Mouse (Mus musculus) thymus, adult 2 months (tissue): ENCODE results near the gene Ctsh. TPM values are rescaled to one million over a fixed set of nuclear protein-coding genes. Genes with fewer than 3 reads are reported as not detected.
A peak's percentile ranks its signal among the peaks of the same experiment; 100 is the strongest.

Experiments
- DNase-seq: peaks from one replicate; pipeline ENCODE4 v3.0.0; 2021
- H3K27ac ChIP-seq: fragments of 200-500 bp; 2 replicates; pipeline ENCODE4 v1.5.1; 2012; ENCODE audit warnings: low read length, control low read depth; ENCODE audit not compliant: control insufficient read depth, insufficient read depth
- H3K27me3 ChIP-seq: fragments of 200-500 bp; 2 replicates; pipeline ENCODE4 v1.6.1; 2012; ENCODE audit warnings: mild to moderate bottlenecking, low read length, moderate library complexity, mixed read lengths; ENCODE audit not compliant: control insufficient read depth, insufficient read depth
- H3K36me3 ChIP-seq: fragments of 200-500 bp; 2 replicates; pipeline ENCODE4 v1.6.1; 2012; ENCODE audit warnings: mild to moderate bottlenecking, low read length, moderate library complexity; ENCODE audit not compliant: control insufficient read depth, insufficient read depth
- H3K4me1 ChIP-seq: fragments of 200-500 bp; replicated peaks from 2 replicates; pipeline ENCODE4 v1.6.1; 2012; ENCODE audit warnings: low read length; ENCODE audit not compliant: control insufficient read depth, insufficient read depth
- H3K4me3 ChIP-seq: fragments of 200-500 bp; 2 replicates; pipeline ENCODE4 v1.5.1; 2012; ENCODE audit warnings: mild to moderate bottlenecking, low read length, control low read depth, moderate library complexity; ENCODE audit not compliant: control insufficient read depth, insufficient read depth
- CTCF ChIP-seq: fragments of 200-500 bp; IDR thresholded peaks from 2 replicates; pipeline ENCODE4 v1.5.1; 2012; ENCODE audit warnings: mild to moderate bottlenecking, control low read depth, low read length, moderate library complexity, borderline replicate concordance; ENCODE audit not compliant: control insufficient read depth, poor library complexity, insufficient read depth; ENCODE audit errors: extremely low read depth
- POLR2A ChIP-seq: fragments of 200-500 bp; IDR thresholded peaks from 2 replicates; pipeline ENCODE4 v1.6.1; 2012; ENCODE audit warnings: mild to moderate bottlenecking, low read length, control low read depth, moderate library complexity; ENCODE audit not compliant: control insufficient read depth, poor library complexity, insufficient read depth; ENCODE audit errors: extremely low read depth
- WGBS: fragments of 180-500 bp; shearing (Covaris S2); methylation state at CpG from one replicate; pipeline ENCODE4 v1.1.7; 2018; 5-methylcytosine and 5-hydroxymethylcytosine counted together
- polyA plus RNA-seq: library from polyadenylated mRNA; depleted of rRNA; stranded (reverse); fragments of >200 nt; gene quantifications from 2 replicates; pipeline ENCODE4 v1.2.3, GENCODE M21; 2012

Gene Ctsh
- polyA plus RNA-seq, 1 experiment = 38.9 TPM

DNA sequence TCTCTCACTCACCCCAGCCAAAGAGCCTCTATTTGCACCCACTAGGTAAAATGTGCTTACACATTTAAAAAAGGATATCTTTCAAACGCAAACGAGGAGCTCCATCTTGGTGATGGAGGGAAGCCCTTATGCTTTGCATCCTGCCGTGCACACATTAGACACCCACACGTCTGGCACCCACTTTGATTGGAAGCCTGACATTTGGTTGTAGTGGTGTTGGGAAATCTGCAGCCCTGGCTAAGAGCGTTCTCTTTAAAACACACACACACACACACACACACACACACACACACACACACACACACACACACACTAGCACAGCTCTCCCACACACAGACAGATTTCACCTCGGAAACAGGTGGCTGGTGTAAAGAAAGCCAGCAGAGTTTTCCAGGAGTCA is 33.1 kb upstream of the Ctsh start:
- H3K27ac ChIP-seq = no peak overlapping the region
- no peak for DNase-seq
- no peaks in the 10 kb centered on the region for H3K27me3 ChIP-seq
- WGBS = 76% methylated on average over 6 of the region's 6 CpGs
- H3K4me3 ChIP-seq = no peak overlapping the region
- no peaks in the 10 kb centered on the region for H3K36me3 ChIP-seq
- no peaks in the 10 kb centered on the region for H3K4me1 ChIP-seq
- TF ChIP-seq POLR2A (no peak), CTCF (no peak)

DNA sequence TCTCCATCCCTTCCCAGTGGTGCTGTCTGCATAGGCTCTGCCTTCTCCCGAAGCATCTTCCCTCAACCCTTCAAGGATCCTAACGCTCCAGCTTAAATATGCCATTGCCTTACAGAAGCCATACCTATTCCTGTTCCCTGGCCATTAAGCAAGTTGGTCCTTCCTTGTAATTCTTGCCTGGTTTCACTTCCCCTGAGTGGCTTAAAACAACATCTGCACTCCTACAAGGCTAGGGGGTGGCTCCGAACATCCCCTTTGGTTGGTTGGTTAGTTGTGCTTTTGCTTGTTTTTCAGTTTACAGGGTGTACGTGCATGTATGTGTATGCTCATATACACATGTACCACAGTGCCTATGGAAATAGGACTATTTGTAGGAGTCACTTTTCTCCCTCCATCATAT is 32.5 kb upstream of the Ctsh start:
- Histone ChIP-seq H3K4me1 (no peaks in the 10 kb centered on the region), H3K27ac (no peak overlapping the region), H3K27me3 (no peaks in the 10 kb centered on the region), H3K4me3 (no peak overlapping the region), H3K36me3 (no peaks in the 10 kb centered on the region)
- TF ChIP-seq POLR2A (no peak), CTCF (no peak)
- no peak for DNase-seq
- 77% methylated on average over 4 of the region's 4 CpGs for WGBS

GRCm38 (mm10) chr9:90027709-90028108 is 26.2 kb upstream of the Ctsh start:
- WGBS = 96% methylated on average over 6 of the region's 6 CpGs
- H3K4me1 ChIP-seq = no peaks in the 10 kb centered on the region
- no peak overlapping the region for H3K4me3 ChIP-seq
- no peaks in the 10 kb centered on the region for H3K27me3 ChIP-seq
- DNase-seq = no peak
- 0 out of 2 replicates have a peak, but pooled peaks have one; percentile 27 for TF ChIP-seq CTCF
- no peak for TF ChIP-seq POLR2A
- no peak overlapping the region for H3K27ac ChIP-seq
- H3K36me3 ChIP-seq = no peaks in the 10 kb centered on the region

DNA sequence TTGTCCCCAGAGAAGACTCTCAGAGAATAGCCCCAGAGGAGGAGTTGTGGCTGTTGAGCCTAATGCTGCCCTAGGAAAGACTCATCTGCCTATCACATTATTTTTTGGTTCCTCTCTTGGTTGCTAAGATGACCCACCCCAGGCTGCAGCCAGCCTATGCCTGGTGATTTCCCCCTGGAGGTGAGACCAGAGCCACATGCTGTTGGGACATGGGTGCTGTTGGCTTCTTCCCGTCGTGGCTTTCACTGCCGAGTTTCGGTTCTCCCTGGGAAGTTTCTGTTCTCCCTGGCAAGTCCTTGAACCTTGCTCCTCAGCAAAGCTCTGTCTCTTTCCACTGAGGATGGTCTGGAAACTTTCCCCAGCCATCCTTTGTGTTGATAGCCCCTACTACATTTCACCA is 20.0 kb upstream of the Ctsh start:
- Histone ChIP-seq H3K36me3 (no peaks in the 10 kb centered on the region), H3K27me3 (no peaks in the 10 kb centered on the region), H3K4me3 (no peak overlapping the region), H3K27ac (peak overlapping the region; percentile 7; the same call in 1 of the 2 replicates), H3K4me1 (no peaks in the 10 kb centered on the region)
- DNase-seq = no peak
- no peak for TF ChIP-seq CTCF
- TF ChIP-seq POLR2A = no peak
- WGBS = 87% methylated on average over 4 of the region's 4 CpGs

DNA sequence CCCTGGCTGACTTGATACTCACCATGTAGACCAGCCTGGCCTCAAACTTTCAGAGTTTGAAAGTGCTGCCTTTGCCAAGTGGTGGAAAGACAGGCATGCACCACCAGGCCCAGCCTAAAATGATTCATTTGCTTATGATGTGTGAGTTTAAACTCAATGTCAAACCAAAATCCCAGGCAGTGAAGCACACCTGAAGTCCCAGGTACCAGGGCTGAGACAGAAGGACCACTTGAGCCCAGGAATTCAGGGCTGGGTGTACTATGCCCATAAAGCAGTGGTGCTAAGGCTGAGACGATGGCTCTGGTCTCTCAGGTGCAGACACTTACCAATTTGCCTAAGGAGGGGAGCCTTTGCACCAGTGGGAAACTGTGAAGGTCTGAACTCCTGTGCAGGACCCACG is 18.8 kb upstream of the Ctsh start:
- Histone ChIP-seq H3K4me1 (no peaks in the 10 kb centered on the region), H3K36me3 (no peaks in the 10 kb centered on the region), H3K27ac (no peak overlapping the region), H3K27me3 (no peaks in the 10 kb centered on the region), H3K4me3 (no peak overlapping the region)
- 93% methylated on average over 2 of the region's 2 CpGs for WGBS
- no peak for DNase-seq
- TF ChIP-seq CTCF = no peak
- no peak for TF ChIP-seq POLR2A

DNA sequence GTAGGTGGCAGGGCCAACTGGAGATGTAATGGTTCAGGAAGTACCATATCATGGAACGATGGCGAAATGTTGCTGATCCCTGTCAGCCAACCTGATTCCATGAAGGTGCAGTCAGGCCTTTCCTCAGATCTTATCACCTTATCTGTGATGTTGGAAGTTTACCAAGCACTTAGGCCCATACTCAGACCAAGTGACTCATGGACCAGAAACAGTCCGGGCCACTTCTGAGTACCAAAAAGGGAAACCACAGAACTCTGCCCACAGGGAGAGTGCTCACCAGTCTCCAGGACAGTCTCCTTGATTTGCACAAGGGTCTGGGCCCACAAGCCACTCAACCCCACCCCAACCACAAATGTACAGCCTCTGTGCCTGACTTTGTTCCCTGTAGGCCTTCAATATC is 18.2 kb upstream of the Ctsh start:
- no peaks in the 10 kb centered on the region for H3K4me1 ChIP-seq
- WGBS = 77% methylated on average over 3 of the region's 3 CpGs
- H3K36me3 ChIP-seq = no peaks in the 10 kb centered on the region
- DNase-seq = no peak
- no peak for TF ChIP-seq POLR2A
- no peak for TF ChIP-seq CTCF
- no peak overlapping the region for H3K27ac ChIP-seq
- no peaks in the 10 kb centered on the region for H3K27me3 ChIP-seq
- no peak overlapping the region for H3K4me3 ChIP-seq

GRCm38 (mm10) chr9:90036313-90036712 is 17.6 kb upstream of the Ctsh start:
- TF ChIP-seq POLR2A = no peak
- TF ChIP-seq CTCF = no peak
- Histone ChIP-seq H3K4me3 (no peak overlapping the region), H3K27me3 (no peaks in the 10 kb centered on the region), H3K4me1 (no peaks in the 10 kb centered on the region), H3K27ac (no peak overlapping the region), H3K36me3 (no peaks in the 10 kb centered on the region)
- no peak for DNase-seq
- 89% methylated on average over 4 of the region's 4 CpGs for WGBS
